Mouse (Mus musculus) brain, embryonic 14.5 days (tissue): ENCODE data around the gene Dpy19l3.

Experiments
- CTCF ChIP-seq: fragments of 200-500 bp; IDR thresholded peaks from 2 replicates; pipeline ENCODE4 v1.5.1; 2012; ENCODE audit warnings: inconsistent platforms, mild to moderate bottlenecking, moderate library complexity, borderline replicate concordance; ENCODE audit not compliant: insufficient read depth, insufficient read length; ENCODE audit errors: extremely low read depth
- POLR2A ChIP-seq: fragments of 200-500 bp; IDR thresholded peaks from 2 replicates; pipeline ENCODE4 v1.6.1; 2012; ENCODE audit warnings: mild to moderate bottlenecking, inconsistent platforms, borderline replicate concordance; ENCODE audit not compliant: poor library complexity, insufficient read depth, insufficient read length, severe bottlenecking; ENCODE audit errors: extremely low read depth

GRCm38 (mm10) chr7:35648239-35649069 is 105.8 kb downstream of the Dpy19l3 start:
- TF ChIP-seq CTCF (no peak), POLR2A (no peak)
